Mouse (Mus musculus): ENCODE measurements around the gene Hand1. TPM values are rescaled to one million over a fixed set of nuclear protein-coding genes. Genes with fewer than 3 reads are reported as not detected.

Gene Hand1
- total and polyA plus RNA-seq, 3 experiments, result not detected

DNA sequence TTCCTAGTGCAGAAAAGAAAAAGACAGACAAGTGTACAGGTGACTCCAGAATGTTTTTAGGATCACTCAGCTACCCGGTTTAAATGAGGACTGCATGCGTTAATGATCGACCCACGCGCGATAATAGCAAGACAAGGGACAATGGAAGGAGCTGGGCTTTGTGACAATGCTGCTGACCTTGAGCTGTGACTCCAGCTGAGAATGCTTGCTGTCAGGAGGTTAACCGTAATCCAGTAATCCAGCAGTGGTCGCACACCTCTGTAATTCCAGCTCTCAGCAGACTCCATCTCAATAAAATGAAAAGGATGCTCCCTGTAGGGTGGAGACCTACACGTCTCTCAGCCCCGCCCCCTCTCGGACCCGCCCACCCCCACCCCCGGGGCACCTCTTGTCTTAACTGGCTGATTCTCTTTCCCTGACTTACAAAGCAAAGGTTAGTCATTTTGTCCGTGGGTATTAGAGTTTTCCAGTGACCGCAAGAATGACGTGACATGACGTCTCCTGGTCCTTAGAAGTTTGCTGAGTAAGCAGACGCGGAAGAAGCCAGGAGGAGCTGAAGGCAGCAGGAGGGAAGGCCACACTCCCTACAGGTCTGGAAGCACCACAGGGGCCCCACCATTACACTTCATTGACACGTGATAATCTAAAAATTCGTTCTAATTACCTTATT lies 41.6 kb downstream of the Hand1 start:
- TF ChIP-seq MAFK (IDR thresholded peaks at IDR 0.05; ENCODE audit: borderline replicate concordance, low read depth, low read length), result peak; percentile 58; the same call in 1 of the 2 replicates
- TF ChIP-seq CTCF (IDR thresholded peaks at IDR 0.05 in 2 of 3, conservative IDR thresholded peaks at IDR 0.05 in 1 of 3; ENCODE audit: control insufficient read depth in 1 of 3, insufficient read depth in 1 of 3, low read depth in 2 of 3, low read length in 3 of 3, poor library complexity in 1 of 3, severe bottlenecking in 1 of 3), result no peak
- no peak for DNase-seq (ENCODE audit: low read depth, low spot score)
- no peaks in the 10 kb centered on the region for H3K4me1 ChIP-seq (ENCODE audit: control insufficient read depth in 1 of 2, insufficient read depth in 2 of 2, low read length in 2 of 2)
- H3K9ac ChIP-seq (ENCODE audit: control insufficient read depth, low read depth, low read length, poor library complexity, severe bottlenecking), result no peak overlapping the region
- no peak overlapping the region for H3K4me3 ChIP-seq (ENCODE audit: control insufficient read depth in 1 of 2, insufficient read depth in 1 of 2, low read depth in 2 of 2, low read length in 2 of 2)
- no peaks in the 10 kb centered on the region for H3K9me3 ChIP-seq (replicated peaks; ENCODE audit: insufficient read depth, low read length)
- H3K27ac ChIP-seq (ENCODE audit: control insufficient read depth, low read depth, low read length), result no peak overlapping the region
- peaks cover 0 to 2% of the 10 kb centered on the region in 2 experiments; a peak in 1 of 4 replicates for H3K27me3 ChIP-seq (ENCODE audit: control insufficient read depth in 1 of 2, insufficient read depth in 2 of 2, low read length in 2 of 2)
- H3K36me3 ChIP-seq (ENCODE audit: control insufficient read depth in 1 of 2, insufficient read depth in 2 of 2, low read length in 2 of 2), result no peaks in the 10 kb centered on the region
- H3K79me2 ChIP-seq (ENCODE audit: control insufficient read depth, insufficient read depth, low read length, poor library complexity), result no peaks in the 10 kb centered on the region

DNA sequence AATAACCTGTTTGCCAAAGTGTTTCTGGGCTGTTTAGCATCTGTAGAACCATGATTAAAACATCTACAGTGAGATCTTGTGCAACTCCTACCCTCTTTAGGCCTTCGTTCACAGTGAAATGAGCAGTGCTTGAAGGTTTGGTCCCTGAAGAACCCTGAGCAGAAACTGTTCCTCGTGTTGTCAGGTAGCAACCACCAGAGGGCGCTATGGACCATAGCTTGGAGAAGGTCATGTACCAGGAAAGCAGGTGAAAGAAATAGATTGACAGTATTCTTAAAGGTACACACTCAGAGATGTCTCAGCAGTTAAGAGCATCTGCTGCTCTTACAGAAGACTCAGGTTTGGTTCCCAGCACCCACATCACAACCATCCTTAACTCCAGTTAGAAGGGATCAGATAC lies 44.7 kb downstream of the Hand1 start:
- Histone ChIP-seq H3K4me3 (ENCODE audit: control insufficient read depth in 1 of 2, insufficient read depth in 1 of 2, low read depth in 2 of 2, low read length in 2 of 2) (no peak overlapping the region), H3K79me2 (ENCODE audit: control insufficient read depth, insufficient read depth, low read length, poor library complexity) (no peaks in the 10 kb centered on the region), H3K9ac (ENCODE audit: control insufficient read depth, low read depth, low read length, poor library complexity, severe bottlenecking) (no peak overlapping the region), H3K4me1 (ENCODE audit: control insufficient read depth in 1 of 2, insufficient read depth in 2 of 2, low read length in 2 of 2) (no peaks in the 10 kb centered on the region), H3K27me3 (ENCODE audit: control insufficient read depth in 1 of 2, insufficient read depth in 2 of 2, low read length in 2 of 2) (no peaks in the 10 kb centered on the region), H3K36me3 (ENCODE audit: control insufficient read depth in 1 of 2, insufficient read depth in 2 of 2, low read length in 2 of 2) (no peaks in the 10 kb centered on the region), H3K9me3 (replicated peaks; ENCODE audit: insufficient read depth, low read length) (no peaks in the 10 kb centered on the region), H3K27ac (ENCODE audit: control insufficient read depth, low read depth, low read length) (no peak overlapping the region)
- DNase-seq (ENCODE audit: low read depth, low spot score), result peak; percentile 82
- TF ChIP-seq HCFC1 (IDR thresholded peaks at IDR 0.05; ENCODE audit: low read depth, low read length), result 0 out of 2 replicates have a peak, but pooled peaks have one; percentile 10
- TF ChIP-seq ZC3H11A (IDR thresholded peaks at IDR 0.05; ENCODE audit: low read depth, low read length), result peak; percentile 54
- peak; percentile 75 for TF ChIP-seq SMC3 (IDR thresholded peaks at IDR 0.05; ENCODE audit: low read depth, low read length)
- no peak for TF ChIP-seq USF2 (IDR thresholded peaks at IDR 0.05; ENCODE audit: borderline replicate concordance in 1 of 2, insufficient read depth in 1 of 2, low read depth in 1 of 2, low read length in 2 of 2)
- no peak for TF ChIP-seq ETS1 (IDR thresholded peaks at IDR 0.05; ENCODE audit: low read depth, low read length)
- TF ChIP-seq CTCF (IDR thresholded peaks at IDR 0.05 in 2 of 3, conservative IDR thresholded peaks at IDR 0.05 in 1 of 3; ENCODE audit: control insufficient read depth in 1 of 3, insufficient read depth in 1 of 3, low read depth in 2 of 3, low read length in 3 of 3, poor library complexity in 1 of 3, severe bottlenecking in 1 of 3), result peak; percentile 71 to 79 (median 77)
- TF ChIP-seq RAD21 (IDR thresholded peaks at IDR 0.05; ENCODE audit: low read depth, low read length), result peak; percentile 63

DNA sequence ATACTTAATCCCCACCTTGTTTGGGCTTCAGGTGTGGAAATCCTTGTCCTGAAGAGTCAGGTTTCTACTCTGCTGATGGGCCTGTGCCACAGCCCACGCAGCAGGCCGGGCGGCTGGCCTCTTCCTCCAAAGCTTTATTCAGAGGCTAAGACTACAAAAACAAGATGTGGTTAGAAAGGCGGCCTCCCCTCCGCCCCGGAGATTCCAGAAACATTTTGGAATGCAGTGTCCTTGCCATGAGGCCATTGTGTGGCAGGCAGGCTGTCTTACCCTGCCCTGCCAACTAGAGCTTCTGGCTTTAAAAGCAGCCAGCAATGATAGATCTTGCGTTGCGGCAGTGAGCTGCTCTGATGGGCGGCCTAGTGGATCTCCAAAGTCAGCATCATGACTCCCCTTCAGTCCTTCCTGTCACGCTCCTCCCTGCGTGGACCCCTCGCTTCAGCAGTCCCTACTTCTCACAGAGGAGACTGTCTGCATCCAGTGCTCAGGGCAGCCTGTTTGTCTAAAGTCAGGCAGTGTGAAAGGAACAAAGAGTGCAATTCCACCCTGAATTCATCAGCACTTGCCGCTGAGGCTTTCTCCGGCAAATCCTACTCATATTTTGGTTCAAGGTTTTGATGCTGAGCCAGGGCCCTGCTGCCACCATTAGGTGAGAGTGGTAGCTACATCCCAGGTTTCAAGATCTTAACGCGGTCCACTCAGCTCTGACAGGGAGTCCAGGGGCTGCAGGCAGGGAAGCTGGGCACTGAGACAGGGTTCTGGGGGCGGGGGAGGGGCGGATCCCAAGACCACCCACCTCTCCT lies 45.8 kb downstream of the Hand1 start:
- Histone ChIP-seq H3K36me3 (ENCODE audit: control insufficient read depth in 1 of 2, insufficient read depth in 2 of 2, low read length in 2 of 2) (no peaks in the 10 kb centered on the region), H3K4me3 (ENCODE audit: control insufficient read depth in 1 of 2, insufficient read depth in 1 of 2, low read depth in 2 of 2, low read length in 2 of 2) (no peak overlapping the region), H3K27me3 (ENCODE audit: control insufficient read depth in 1 of 2, insufficient read depth in 2 of 2, low read length in 2 of 2) (no peaks in the 10 kb centered on the region), H3K9me3 (replicated peaks; ENCODE audit: insufficient read depth, low read length) (no peaks in the 10 kb centered on the region), H3K4me1 (ENCODE audit: control insufficient read depth in 1 of 2, insufficient read depth in 2 of 2, low read length in 2 of 2) (no peaks in the 10 kb centered on the region), H3K9ac (ENCODE audit: control insufficient read depth, low read depth, low read length, poor library complexity, severe bottlenecking) (no peak overlapping the region), H3K79me2 (ENCODE audit: control insufficient read depth, insufficient read depth, low read length, poor library complexity) (no peaks in the 10 kb centered on the region), H3K27ac (ENCODE audit: control insufficient read depth, low read depth, low read length) (no peak overlapping the region)
- no peak for DNase-seq (ENCODE audit: low read depth, low spot score)
- TF ChIP-seq POLR2AphosphoS2 (IDR thresholded peaks at IDR 0.05; ENCODE audit: low read length), result peak; percentile 34; the same call in 1 of the 2 replicates
- TF ChIP-seq ZKSCAN1 (IDR thresholded peaks at IDR 0.05; ENCODE audit: low read depth, low read length), result no peak
- no peak for TF ChIP-seq SIN3A (IDR thresholded peaks at IDR 0.05; ENCODE audit: low read length)
- TF ChIP-seq BHLHE40 (IDR thresholded peaks at IDR 0.05; ENCODE audit: borderline replicate concordance, low read depth, low read length), result no peak
